In the genomic region with DNA sequence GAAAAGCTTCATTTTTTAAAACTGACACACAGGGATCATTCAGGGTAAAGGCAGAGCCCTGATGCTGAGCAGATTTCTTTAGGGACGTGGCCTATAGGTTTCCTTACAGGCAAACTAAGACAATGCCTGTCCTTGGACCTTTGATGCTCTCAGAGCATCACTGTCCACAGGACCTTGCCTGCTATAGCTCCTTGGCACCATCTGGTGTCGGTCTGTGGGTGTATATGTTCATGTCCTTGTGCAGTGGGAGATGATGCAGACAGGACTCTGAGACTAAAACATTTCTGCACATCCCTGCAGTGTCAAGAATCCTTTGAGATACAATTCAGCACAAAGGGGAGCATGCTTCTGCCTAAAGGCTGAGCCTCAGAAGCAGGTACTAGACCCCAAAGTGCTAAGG, we compare ENCODE assay signal across 10 mouse cellular contexts. TPM values are rescaled to one million over a fixed set of nuclear protein-coding genes. Genes with fewer than 3 reads are reported as not detected.
DNase-seq lines count a peak whose midpoint lies in the region; TF ChIP-seq lines count a peak whose summit lies in the region.
"Had no signal": no experiment of that assay in that cellular context is flagged by ENCODE, and none has a peak within 500 bp of the region (broad histone marks: within the 10 kb centered on the region; RNA-seq: fewer than 3 reads in every experiment).

No protein-coding gene starts in this region.

- H3K4me1 ChIP-seq in kidney, adult 2 months (ENCODE audit: control insufficient read depth, insufficient read depth, low read length) = no peaks in the 10 kb centered on the region
- no peaks in the 10 kb centered on the region for H3K4me1 ChIP-seq in MEL (ENCODE audit: control insufficient read depth in 1 of 2, insufficient read depth in 2 of 2, low read length in 2 of 2)
- H3K4me1 ChIP-seq: limb, embryonic 15.5 days; neural tube, embryonic 13.5 days had no signal

- TF ChIP-seq CTCF in kidney, adult 2 months (conservative IDR thresholded peaks at IDR 0.05; ENCODE audit: insufficient read depth, insufficient read length, low read depth, low read length) = peak; percentile 61
- peak; percentile 39 to 44 (median 41) for TF ChIP-seq CTCF in MEL (IDR thresholded peaks at IDR 0.05 in 2 of 3, conservative IDR thresholded peaks at IDR 0.05 in 1 of 3; ENCODE audit: control insufficient read depth in 1 of 3, insufficient read depth in 1 of 3, low read depth in 2 of 3, low read length in 3 of 3, poor library complexity in 1 of 3, severe bottlenecking in 1 of 3)

- no peak overlapping the region for H3K27ac ChIP-seq in kidney, adult 2 months (ENCODE audit: insufficient read depth, low read depth, low read length)
- H3K27ac ChIP-seq in MEL (ENCODE audit: control insufficient read depth, low read depth, low read length) = no peak overlapping the region
- H3K27ac ChIP-seq: limb, embryonic 15.5 days; neural tube, embryonic 13.5 days had no signal

- peak; percentile 38 for TF ChIP-seq RAD21 in MEL (IDR thresholded peaks at IDR 0.05; ENCODE audit: low read depth, low read length)

- DNase-seq in kidney, adult 2 months = no peak
- no peak for DNase-seq in kidney, postnatal 36 days
- DNase-seq in A20 (ENCODE audit: low read depth, low spot score) (peak; percentile 55), MEL (ENCODE audit: low read depth, low spot score) (peak; percentile 18)
- peak; percentile 57 for DNase-seq in forelimb bud, embryonic 11.5 days (ENCODE audit: low read depth, low spot score)
- no peak for DNase-seq in ovary, postnatal 36 days (ENCODE audit: low spot score)
- no peak for DNase-seq in thymus, postnatal 25 days

- H3K36me3 ChIP-seq in kidney, adult 2 months (ENCODE audit: control insufficient read depth, insufficient read depth, low read length) = no peaks in the 10 kb centered on the region
- no peaks in the 10 kb centered on the region for H3K36me3 ChIP-seq in MEL (ENCODE audit: control insufficient read depth in 1 of 2, insufficient read depth in 2 of 2, low read length in 2 of 2)
- H3K36me3 ChIP-seq: limb, embryonic 15.5 days; neural tube, embryonic 13.5 days had no signal

- H3K79me2 ChIP-seq in MEL (ENCODE audit: control insufficient read depth, insufficient read depth, low read length, poor library complexity) = no peaks in the 10 kb centered on the region

- no peaks in the 10 kb centered on the region for H3K9me3 ChIP-seq in MEL (replicated peaks; ENCODE audit: insufficient read depth, low read length)
- H3K9me3 ChIP-seq: limb, embryonic 15.5 days; neural tube, embryonic 13.5 days had no signal

- WGBS in kidney, adult 2 months = 68% methylated on average over 2 of the region's 2 CpGs

- no peak for TF ChIP-seq POLR2A in kidney, adult 2 months (IDR thresholded peaks at IDR 0.05; ENCODE audit: low read depth, low read length)
- no peak for TF ChIP-seq POLR2A in MEL (IDR thresholded peaks at IDR 0.05; ENCODE audit: control insufficient read depth in 1 of 2, insufficient read depth in 1 of 2, low read depth in 1 of 2, low read length in 2 of 2, poor library complexity in 1 of 2)

- H3K9ac ChIP-seq in MEL (ENCODE audit: control insufficient read depth, low read depth, low read length, poor library complexity, severe bottlenecking) = no peak overlapping the region
- H3K9ac ChIP-seq: limb, embryonic 15.5 days; neural tube, embryonic 13.5 days had no signal

- no peak overlapping the region for H3K4me3 ChIP-seq in kidney, adult 2 months (ENCODE audit: insufficient read depth, low read depth, low read length)
- H3K4me3 ChIP-seq in MEL (ENCODE audit: control insufficient read depth in 1 of 2, insufficient read depth in 1 of 2, low read depth in 2 of 2, low read length in 2 of 2) = no peak overlapping the region
- H3K4me3 ChIP-seq: erythroblast, embryonic 14.5 days; limb, embryonic 15.5 days; neural tube, embryonic 13.5 days had no signal

- no peaks in the 10 kb centered on the region for H3K27me3 ChIP-seq in kidney, adult 2 months (replicated peaks; ENCODE audit: control insufficient read depth, insufficient read depth, low read length)
- H3K27me3 ChIP-seq in MEL (ENCODE audit: control insufficient read depth in 1 of 2, insufficient read depth in 2 of 2, low read length in 2 of 2) = no peaks in the 10 kb centered on the region
- H3K27me3 ChIP-seq: limb, embryonic 15.5 days; neural tube, embryonic 13.5 days had no signal

- TF ChIP-seq EP300 in MEL (IDR thresholded peaks at IDR 0.05; ENCODE audit: low read depth in 1 of 2, low read length in 2 of 2) = no peak

TF ChIP-seq in MEL, 35 proteins besides CTCF, POLR2A, EP300 and RAD21:
- TF ChIP-seq CHD1 (IDR thresholded peaks at IDR 0.05; ENCODE audit: low read depth, low read length) (no peak), NELFE (IDR thresholded peaks at IDR 0.05; ENCODE audit: low read depth, low read length) (no peak), SMC3 (IDR thresholded peaks at IDR 0.05; ENCODE audit: low read depth, low read length) (peak; percentile 55), ZC3H11A (IDR thresholded peaks at IDR 0.05; ENCODE audit: low read depth, low read length) (0 out of 2 replicates have a peak, but pooled peaks have one; percentile 22), NRF1 (IDR thresholded peaks at IDR 0.05; ENCODE audit: insufficient read depth, low read depth, low read length, poor library complexity, severe bottlenecking) (no peak), POLR2AphosphoS5 (IDR thresholded peaks at IDR 0.05; ENCODE audit: borderline replicate concordance, low read depth, low read length) (no peak), UBTF (IDR thresholded peaks at IDR 0.05; ENCODE audit: borderline replicate concordance, insufficient read depth, low read depth, low read length) (no peak), MAZ (IDR thresholded peaks at IDR 0.05; ENCODE audit: low read depth, low read length) (no peak)

RNA-seq across cellular contexts. Expression of a gene that starts 19.3 kb away (rescaled TPM):
- 13.4 and 19.2 TPM in 2 replicates for polyA plus RNA-seq in kidney, adult 2 months (2012; rRNA removed)
- total RNA-seq in MEL (2012; rRNA removed) = under 0.01 and 0.04 TPM in 2 replicates
- under 1 TPM in 1 of 2 experiments, not detected in 1; 0.01 TPM for polyA plus RNA-seq in MEL (2012; ENCODE audit: insufficient read depth in 1 of 2, insufficient read length in 2 of 2, low read depth in 1 of 2, low replicate concordance in 2 of 2, missing spikeins in 1 of 2)
- polyA plus RNA-seq: erythroblast, embryonic 14.5 days had no signal

RNA-seq across cellular contexts. Expression of a gene that starts 23.7 kb away (rescaled TPM):
- polyA plus RNA-seq in kidney, adult 2 months (2012; rRNA removed) = 3.3 and 4.1 TPM in 2 replicates
- total RNA-seq in MEL (2012; rRNA removed) = 0.07 and 0.08 TPM in 2 replicates
- polyA plus RNA-seq in MEL (2012; ENCODE audit: insufficient read depth in 1 of 2, insufficient read length in 2 of 2, low read depth in 1 of 2, low replicate concordance in 2 of 2, missing spikeins in 1 of 2) = under 1 TPM in 1 of 2 experiments, not detected in 1; 0.08 TPM

RNA-seq across cellular contexts. Expression of a gene that starts 47.0 kb away (rescaled TPM):
- polyA plus RNA-seq in kidney, adult 2 months (2012; rRNA removed) = 14.3 and 17.8 TPM in 2 replicates
- not detected in 2 replicates for total RNA-seq in MEL (2012; rRNA removed)
- not detected for polyA plus RNA-seq in MEL (2012; ENCODE audit: insufficient read depth in 1 of 2, insufficient read length in 2 of 2, low read depth in 1 of 2, low replicate concordance in 2 of 2, missing spikeins in 1 of 2)

Comparison
In these comparisons a context has a peak if more than half of its experiments do, and no peak if none do; other contexts are left out.
1. DNase-seq: peak in A20 (single experiment), MEL (single experiment) and forelimb bud, embryonic 11.5 days (single experiment); none in kidney, adult 2 months (single experiment), kidney, postnatal 36 days (0 of 2), ovary, postnatal 36 days (single experiment) and thymus, postnatal 25 days (single experiment).
2. RNA of a gene that starts 19.3 kb away (polyA plus RNA-seq): 13.4 to 19.2 TPM in kidney, adult 2 months; 0.01 TPM in MEL; every median in the first group is over 10 times any median in the second.
3. RNA of a gene that starts 47.0 kb away (polyA plus RNA-seq): 14.3 to 17.8 TPM in kidney, adult 2 months; not detected in MEL; every median in the first group is over 10 times any median in the second.